Mouse (Mus musculus): ENCODE measurements around the gene Cib1. TPM values are rescaled to one million over a fixed set of nuclear protein-coding genes. Genes with fewer than 3 reads are reported as not detected.

The Cib1 gene
- polyA plus RNA-seq (2015; fragmentation: Nextera tagmentation; extraction: Ambion mirVana): 165 and 188 TPM in 2 replicates

DNA sequence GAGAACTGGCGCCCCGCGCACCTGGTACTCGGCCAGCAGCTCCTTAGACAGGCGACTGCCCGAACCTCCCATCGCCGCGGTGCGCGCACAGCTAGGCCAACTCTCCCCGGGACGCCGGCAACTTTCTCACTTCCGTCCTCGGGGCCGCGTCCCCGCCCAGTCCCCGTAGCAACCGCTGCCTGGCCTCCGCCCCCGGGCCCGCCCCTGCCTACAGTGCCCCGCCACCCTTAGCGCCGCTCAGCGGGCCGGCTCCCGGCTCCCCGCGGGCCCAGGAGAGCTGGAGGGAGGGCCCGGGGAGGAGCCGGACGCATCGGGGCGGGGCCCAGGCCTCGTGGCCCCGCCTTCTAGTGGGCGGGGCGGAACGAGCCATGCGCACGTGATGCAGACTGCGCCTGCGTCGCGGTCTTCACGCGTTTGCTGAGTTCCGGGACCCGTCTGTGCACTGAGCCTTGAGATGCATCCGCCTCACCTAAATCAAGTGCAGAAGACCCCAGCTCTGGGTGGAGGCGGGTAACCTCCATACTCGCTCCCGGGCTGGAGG, at the start of gene Cib1, which contains the start of gene Gdpgp1:
Gene Cib1 (minus strand): TSS at position 325 of the 541 bp plus-strand sequence.
Gene Gdpgp1 (plus strand): TSS at position 377 of the 541 bp plus-strand sequence.
- Histone ChIP-seq H3K27me3 (ENCODE audit: insufficient read depth, low read length) (no peaks in the 10 kb centered on the region), H3K36me3 (ENCODE audit: insufficient read depth, low read length) (peaks cover 3% of the 10 kb centered on the region; the same call in 1 of the 2 replicates), H3K4me3 (replicated peaks; ENCODE audit: low read depth, low read length) (peak within 1 kb of the TSS; percentile 71), H3K9me3 (replicated peaks; ENCODE audit: low read length) (no peaks in the 10 kb centered on the region), H3K9ac (ENCODE audit: low read depth, low read length) (peak within 1 kb of the TSS; percentile 68), H3K4me2 (ENCODE audit: low read length) (peak within 1 kb of the TSS; percentile 89), H3K4me1 (replicated peaks; ENCODE audit: insufficient read depth, low read length) (peaks cover 16% of the 10 kb centered on the region; the same call in 1 of the 2 replicates), H3K27ac (peak within 1 kb of the TSS; percentile 88)
- WGBS: under 1% methylated on average over 56 of the region's 56 CpGs
- no peak for TF ChIP-seq CTCF (IDR thresholded peaks at IDR 0.05; ENCODE audit: low read depth)
- DNase-seq (ENCODE audit: low spot score) (peak; percentile 97), ATAC-seq (replicated peaks; ENCODE audit: low FRiP score, low read depth) (peak; percentile 98)

DNA sequence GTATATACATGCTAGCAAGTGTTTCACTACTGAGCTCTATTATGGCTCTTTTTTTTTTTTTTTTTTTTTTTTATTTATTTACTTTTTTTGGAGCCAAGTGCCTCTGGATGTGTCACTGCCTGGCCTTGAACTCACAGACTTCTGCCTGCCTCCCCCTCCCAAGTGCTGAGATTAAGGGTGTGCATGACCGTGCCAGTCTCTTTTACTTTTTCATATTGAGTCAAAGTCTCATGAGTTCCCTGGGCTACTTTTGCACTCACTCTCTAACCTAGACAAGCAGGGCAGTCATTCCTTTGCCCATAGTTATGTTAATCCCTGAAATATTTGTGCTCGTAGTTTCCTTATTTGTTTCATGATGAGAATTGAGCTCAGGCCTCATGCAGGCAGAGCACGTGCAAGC, 49.0 kb upstream of the Cib1 start:
- Histone ChIP-seq H3K4me3 (replicated peaks; ENCODE audit: low read depth, low read length) (no peak overlapping the region), H3K9ac (ENCODE audit: low read depth, low read length) (no peak overlapping the region), H3K27ac (no peak overlapping the region), H3K4me1 (replicated peaks; ENCODE audit: insufficient read depth, low read length) (no peaks in the 10 kb centered on the region), H3K4me2 (ENCODE audit: low read length) (no peak overlapping the region), H3K27me3 (ENCODE audit: insufficient read depth, low read length) (no peaks in the 10 kb centered on the region), H3K9me3 (replicated peaks; ENCODE audit: low read length) (no peaks in the 10 kb centered on the region), H3K36me3 (ENCODE audit: insufficient read depth, low read length) (peaks cover 54% of the 10 kb centered on the region)
- 93% methylated on average over 3 of the region's 3 CpGs for WGBS
- ATAC-seq (replicated peaks; ENCODE audit: low FRiP score, low read depth) (no peak), DNase-seq (ENCODE audit: low spot score) (no peak)
- TF ChIP-seq CTCF (IDR thresholded peaks at IDR 0.05; ENCODE audit: low read depth): no peak

DNA sequence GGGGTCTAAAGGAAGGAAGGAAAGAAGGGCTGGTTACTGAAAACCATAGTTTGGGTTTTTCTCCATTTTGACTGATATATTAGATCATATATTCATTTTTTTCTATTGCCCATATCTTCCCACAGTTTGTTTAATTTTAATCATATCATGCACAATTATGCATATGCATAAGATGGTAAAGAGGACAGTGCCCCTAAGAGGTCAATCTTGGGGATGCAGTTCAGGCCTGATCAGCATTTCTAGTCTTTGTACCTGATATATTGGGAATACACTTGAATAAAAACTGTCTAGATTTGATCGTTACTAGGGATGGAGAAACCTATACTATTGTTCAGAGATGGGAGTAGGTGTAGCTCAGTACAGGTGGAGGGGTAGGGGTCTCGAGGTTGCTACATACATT, 48.4 kb upstream of the Cib1 start:
- WGBS: 91% methylated on average over 2 of the region's 2 CpGs

DNA sequence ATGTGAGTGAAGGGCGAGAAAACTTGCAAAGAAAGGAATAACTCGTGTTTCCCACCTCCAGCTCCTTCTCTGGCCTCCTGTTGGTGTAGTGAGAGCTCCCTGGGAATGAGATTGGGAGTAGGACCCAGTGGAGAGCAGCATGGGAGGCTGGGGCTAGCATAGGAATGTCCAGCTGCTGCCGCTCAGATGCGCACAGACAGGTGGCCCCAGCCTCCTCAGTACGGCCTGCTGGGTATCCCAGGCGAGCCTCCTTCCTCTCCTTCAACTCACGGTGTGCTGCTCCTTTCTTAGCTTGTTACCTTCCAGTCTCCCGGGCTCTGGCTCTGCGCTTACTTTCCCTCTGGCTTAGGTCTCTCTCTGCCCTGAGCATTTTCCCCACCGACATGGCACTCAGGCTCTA, 47.4 kb upstream of the Cib1 start:
- Histone ChIP-seq H3K27ac (no peak overlapping the region), H3K36me3 (ENCODE audit: insufficient read depth, low read length) (peaks cover 54% of the 10 kb centered on the region), H3K9ac (ENCODE audit: low read depth, low read length) (no peak overlapping the region), H3K4me2 (ENCODE audit: low read length) (no peak overlapping the region), H3K27me3 (ENCODE audit: insufficient read depth, low read length) (no peaks in the 10 kb centered on the region), H3K9me3 (replicated peaks; ENCODE audit: low read length) (no peaks in the 10 kb centered on the region), H3K4me1 (replicated peaks; ENCODE audit: insufficient read depth, low read length) (no peaks in the 10 kb centered on the region), H3K4me3 (replicated peaks; ENCODE audit: low read depth, low read length) (no peak overlapping the region)
- no peak for TF ChIP-seq CTCF (IDR thresholded peaks at IDR 0.05; ENCODE audit: low read depth)
- DNase-seq (ENCODE audit: low spot score) (no peak), ATAC-seq (replicated peaks; ENCODE audit: low FRiP score, low read depth) (no peak)
- WGBS: 87% methylated on average over 10 of the region's 10 CpGs

More for the DNA sequence above, 48.4 kb upstream of the Cib1 start:
- Histone ChIP-seq H3K36me3 (ENCODE audit: insufficient read depth, low read length) (peaks cover 56% of the 10 kb centered on the region), H3K4me2 (ENCODE audit: low read length) (no peak overlapping the region), H3K27ac (no peak overlapping the region), H3K9ac (ENCODE audit: low read depth, low read length) (no peak overlapping the region), H3K4me1 (replicated peaks; ENCODE audit: insufficient read depth, low read length) (no peaks in the 10 kb centered on the region), H3K9me3 (replicated peaks; ENCODE audit: low read length) (no peaks in the 10 kb centered on the region), H3K4me3 (replicated peaks; ENCODE audit: low read depth, low read length) (no peak overlapping the region), H3K27me3 (ENCODE audit: insufficient read depth, low read length) (no peaks in the 10 kb centered on the region)
- peak; percentile 46; the same call in 1 of the 2 replicates for TF ChIP-seq CTCF (IDR thresholded peaks at IDR 0.05; ENCODE audit: low read depth)
- ATAC-seq (replicated peaks; ENCODE audit: low FRiP score, low read depth): no peak
- DNase-seq (ENCODE audit: low spot score): no peak

DNA sequence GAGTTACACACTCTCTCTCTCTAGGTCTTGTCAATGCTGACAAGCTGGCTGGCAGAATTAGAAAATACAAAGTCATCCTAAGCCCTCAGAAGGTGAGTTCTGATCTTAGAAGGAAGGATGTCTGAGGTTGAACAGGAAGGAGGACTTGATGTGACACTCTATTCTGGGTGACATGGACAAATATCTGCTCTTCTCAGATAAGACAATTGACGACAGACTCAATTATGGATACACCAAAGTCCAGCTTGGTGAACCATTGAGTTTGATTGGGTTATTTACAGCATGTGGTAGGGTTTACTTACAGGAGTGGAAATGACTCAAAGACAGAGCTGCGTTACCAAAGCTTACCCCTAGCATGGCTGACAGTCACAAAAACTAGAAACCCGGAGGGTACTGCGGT, 43.8 kb upstream of the Cib1 start:
- WGBS: 95% methylated on average over 4 of the region's 4 CpGs
- no peak overlapping the region for H3K4me3 ChIP-seq (replicated peaks; ENCODE audit: low read depth, low read length)
- no peak overlapping the region for H3K4me2 ChIP-seq (ENCODE audit: low read length)
- no peak for DNase-seq (ENCODE audit: low spot score)
- no peak overlapping the region for H3K9ac ChIP-seq (ENCODE audit: low read depth, low read length)
- H3K9me3 ChIP-seq (replicated peaks; ENCODE audit: low read length): no peaks in the 10 kb centered on the region
- H3K27me3 ChIP-seq (ENCODE audit: insufficient read depth, low read length): no peaks in the 10 kb centered on the region
- H3K4me1 ChIP-seq (replicated peaks; ENCODE audit: insufficient read depth, low read length): no peaks in the 10 kb centered on the region
- peaks cover 48% of the 10 kb centered on the region for H3K36me3 ChIP-seq (ENCODE audit: insufficient read depth, low read length)
- no peak overlapping the region for H3K27ac ChIP-seq
- no peak for TF ChIP-seq CTCF (IDR thresholded peaks at IDR 0.05; ENCODE audit: low read depth)
- no peak for ATAC-seq (replicated peaks; ENCODE audit: low FRiP score, low read depth)

DNA sequence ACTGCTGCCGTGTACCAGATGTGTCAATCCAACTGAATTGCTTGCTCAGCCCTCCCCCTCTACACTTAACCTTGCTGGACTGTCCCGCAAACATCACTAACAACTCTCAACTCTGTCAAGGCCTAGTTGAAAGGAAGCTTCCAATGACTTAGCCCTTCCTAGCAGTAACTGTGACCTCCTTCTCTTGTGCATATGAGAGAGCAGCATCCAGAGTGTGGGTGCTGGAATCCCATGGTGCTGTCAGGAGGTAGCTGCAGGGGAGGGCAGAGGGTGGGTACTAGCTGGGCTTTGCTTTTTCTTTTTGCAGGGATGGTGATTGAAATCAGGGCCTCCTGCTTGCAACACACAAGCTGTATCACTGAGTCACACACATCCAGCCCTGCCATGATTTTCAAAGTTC, 40.8 kb upstream of the Cib1 start:
- Histone ChIP-seq H3K36me3 (ENCODE audit: insufficient read depth, low read length) (peaks cover 36% of the 10 kb centered on the region), H3K4me2 (ENCODE audit: low read length) (no peak overlapping the region), H3K4me1 (replicated peaks; ENCODE audit: insufficient read depth, low read length) (peaks cover 13% of the 10 kb centered on the region), H3K27ac (no peak overlapping the region), H3K9ac (ENCODE audit: low read depth, low read length) (no peak overlapping the region), H3K4me3 (replicated peaks; ENCODE audit: low read depth, low read length) (no peak overlapping the region), H3K9me3 (replicated peaks; ENCODE audit: low read length) (no peaks in the 10 kb centered on the region), H3K27me3 (ENCODE audit: insufficient read depth, low read length) (no peaks in the 10 kb centered on the region)
- ATAC-seq (replicated peaks; ENCODE audit: low FRiP score, low read depth): no peak
- no peak for DNase-seq (ENCODE audit: low spot score)
- no peak for TF ChIP-seq CTCF (IDR thresholded peaks at IDR 0.05; ENCODE audit: low read depth)
- 95% methylated on average over 2 of the region's 2 CpGs for WGBS
